Mouse (Mus musculus): Measurements from ENCODE around the gene Dmwd. TPM values are rescaled to one million over a fixed set of nuclear protein-coding genes. Genes with fewer than 3 reads are reported as not detected.

The Dmwd gene
- polyA plus RNA-seq (2014; fragmentation: Illumina TruSeq; extraction: RNeasy Lipid Tissue Mini Kit (QIAGEN cat#74804); ENCODE audit: low read depth, low replicate concordance): 28.5 TPM

GRCm38 (mm10) chr7:19075723-19076585, at the start of gene Dmwd:
Dmwd (plus strand) TSS chr7:19076227.

GRCm38 (mm10) chr7:19054047-19054776, 21.8 kb upstream of the Dmwd start, which contains the start of gene Rsph6a:
Rsph6a (plus strand) TSS chr7:19054690.

GRCm38 (mm10) chr7:19083701-19084100, 7.7 kb downstream of the Dmwd start, which contains the start of gene Dmpk:
Dmpk (plus strand) TSS chr7:19083849.

GRCm38 (mm10) chr7:19094471-19094825, 18.4 kb downstream of the Dmwd start, which contains the start of gene Six5:
Six5 (plus strand) TSS chr7:19094594.

GRCm38 (mm10) chr7:19118028-19118771, 42.2 kb downstream of the Dmwd start, which contains the start of gene Gm4969:
Gm4969 (minus strand) TSS chr7:19118368.

GRCm38 (mm10) chr7:19119631-19120429, 43.8 kb downstream of the Dmwd start, which contains the start of gene Fbxo46:
Fbxo46 (plus strand) TSS chr7:19119859.

Other genes with a start within 250 kb of the Dmwd start
- 11.0 TPM for gene Mill2, start 236.3 kb upstream of the Dmwd start, polyA plus RNA-seq (2014; fragmentation: Illumina TruSeq; extraction: RNeasy Lipid Tissue Mini Kit (QIAGEN cat#74804); ENCODE audit: low read depth, low replicate concordance)
- 3.0 TPM for gene Pglyrp1, start 204.9 kb upstream of the Dmwd start, polyA plus RNA-seq (2014; fragmentation: Illumina TruSeq; extraction: RNeasy Lipid Tissue Mini Kit (QIAGEN cat#74804); ENCODE audit: low read depth, low replicate concordance)
- 12.3 TPM for gene Ccdc61, start 165.8 kb upstream of the Dmwd start, polyA plus RNA-seq (2014; fragmentation: Illumina TruSeq; extraction: RNeasy Lipid Tissue Mini Kit (QIAGEN cat#74804); ENCODE audit: low read depth, low replicate concordance)
- 2.7 TPM for gene Nova2, start 150.3 kb upstream of the Dmwd start, polyA plus RNA-seq (2014; fragmentation: Illumina TruSeq; extraction: RNeasy Lipid Tissue Mini Kit (QIAGEN cat#74804); ENCODE audit: low read depth, low replicate concordance)
- not detected for gene Nanos2, start 88.8 kb upstream of the Dmwd start, polyA plus RNA-seq (2014; fragmentation: Illumina TruSeq; extraction: RNeasy Lipid Tissue Mini Kit (QIAGEN cat#74804); ENCODE audit: low read depth, low replicate concordance)
- gene Mypop, start 85.0 kb upstream of the Dmwd start, polyA plus RNA-seq (2014; fragmentation: Illumina TruSeq; extraction: RNeasy Lipid Tissue Mini Kit (QIAGEN cat#74804); ENCODE audit: low read depth, low replicate concordance): 4.2 TPM
- 17.3 TPM for gene Irf2bp1, start 72.2 kb upstream of the Dmwd start, polyA plus RNA-seq (2014; fragmentation: Illumina TruSeq; extraction: RNeasy Lipid Tissue Mini Kit (QIAGEN cat#74804); ENCODE audit: low read depth, low replicate concordance)
- not detected for gene Foxa3, start 52.7 kb upstream of the Dmwd start, polyA plus RNA-seq (2014; fragmentation: Illumina TruSeq; extraction: RNeasy Lipid Tissue Mini Kit (QIAGEN cat#74804); ENCODE audit: low read depth, low replicate concordance)
- gene Sympk, start 51.9 kb upstream of the Dmwd start, polyA plus RNA-seq (2014; fragmentation: Illumina TruSeq; extraction: RNeasy Lipid Tissue Mini Kit (QIAGEN cat#74804); ENCODE audit: low read depth, low replicate concordance): 63.7 TPM
- gene Rsph6a, start 21.5 kb upstream of the Dmwd start, polyA plus RNA-seq (2014; fragmentation: Illumina TruSeq; extraction: RNeasy Lipid Tissue Mini Kit (QIAGEN cat#74804); ENCODE audit: low read depth, low replicate concordance): 4.0 TPM
- 65.1 TPM for gene Dmpk, start 7.6 kb downstream of the Dmwd start, polyA plus RNA-seq (2014; fragmentation: Illumina TruSeq; extraction: RNeasy Lipid Tissue Mini Kit (QIAGEN cat#74804); ENCODE audit: low read depth, low replicate concordance)
- 13.5 TPM for gene Six5, start 18.4 kb downstream of the Dmwd start, polyA plus RNA-seq (2014; fragmentation: Illumina TruSeq; extraction: RNeasy Lipid Tissue Mini Kit (QIAGEN cat#74804); ENCODE audit: low read depth, low replicate concordance)
- 0.34 TPM for gene Gm4969, start 42.1 kb downstream of the Dmwd start, polyA plus RNA-seq (2014; fragmentation: Illumina TruSeq; extraction: RNeasy Lipid Tissue Mini Kit (QIAGEN cat#74804); ENCODE audit: low read depth, low replicate concordance)
- gene Fbxo46, start 43.6 kb downstream of the Dmwd start, polyA plus RNA-seq (2014; fragmentation: Illumina TruSeq; extraction: RNeasy Lipid Tissue Mini Kit (QIAGEN cat#74804); ENCODE audit: low read depth, low replicate concordance): 6.5 TPM
- 16.3 TPM for gene Qpctl, start 73.1 kb downstream of the Dmwd start, polyA plus RNA-seq (2014; fragmentation: Illumina TruSeq; extraction: RNeasy Lipid Tissue Mini Kit (QIAGEN cat#74804); ENCODE audit: low read depth, low replicate concordance)
- 49.7 TPM for gene Snrpd2, start 73.5 kb downstream of the Dmwd start, polyA plus RNA-seq (2014; fragmentation: Illumina TruSeq; extraction: RNeasy Lipid Tissue Mini Kit (QIAGEN cat#74804); ENCODE audit: low read depth, low replicate concordance)
- gene Gipr, start 89.9 kb downstream of the Dmwd start, polyA plus RNA-seq (2014; fragmentation: Illumina TruSeq; extraction: RNeasy Lipid Tissue Mini Kit (QIAGEN cat#74804); ENCODE audit: low read depth, low replicate concordance): 3.2 TPM
- 43.2 TPM for gene Eml2, start 100.2 kb downstream of the Dmwd start, polyA plus RNA-seq (2014; fragmentation: Illumina TruSeq; extraction: RNeasy Lipid Tissue Mini Kit (QIAGEN cat#74804); ENCODE audit: low read depth, low replicate concordance)
- gene Gpr4, start 136.3 kb downstream of the Dmwd start, polyA plus RNA-seq (2014; fragmentation: Illumina TruSeq; extraction: RNeasy Lipid Tissue Mini Kit (QIAGEN cat#74804); ENCODE audit: low read depth, low replicate concordance): 5.1 TPM
- 23.6 TPM for gene Opa3, start 152.1 kb downstream of the Dmwd start, polyA plus RNA-seq (2014; fragmentation: Illumina TruSeq; extraction: RNeasy Lipid Tissue Mini Kit (QIAGEN cat#74804); ENCODE audit: low read depth, low replicate concordance)
- 45.6 TPM for gene Vasp, start 195.6 kb downstream of the Dmwd start, polyA plus RNA-seq (2014; fragmentation: Illumina TruSeq; extraction: RNeasy Lipid Tissue Mini Kit (QIAGEN cat#74804); ENCODE audit: low read depth, low replicate concordance)
- not detected for gene Ppm1n, start 203.8 kb downstream of the Dmwd start, polyA plus RNA-seq (2014; fragmentation: Illumina TruSeq; extraction: RNeasy Lipid Tissue Mini Kit (QIAGEN cat#74804); ENCODE audit: low read depth, low replicate concordance)
- gene Rtn2, start 206.4 kb downstream of the Dmwd start, polyA plus RNA-seq (2014; fragmentation: Illumina TruSeq; extraction: RNeasy Lipid Tissue Mini Kit (QIAGEN cat#74804); ENCODE audit: low read depth, low replicate concordance): 18.4 TPM
- gene Fosb, start 233.8 kb downstream of the Dmwd start, polyA plus RNA-seq (2014; fragmentation: Illumina TruSeq; extraction: RNeasy Lipid Tissue Mini Kit (QIAGEN cat#74804); ENCODE audit: low read depth, low replicate concordance): 4.7 TPM